Mouse (Mus musculus) heart, adult 11 months (tissue): ENCODE data around the gene Pttg1.

Experiments
- DNase-seq: peaks from one replicate; pipeline ENCODE4 v3.0.0; 2022

The Pttg1 gene

DNA sequence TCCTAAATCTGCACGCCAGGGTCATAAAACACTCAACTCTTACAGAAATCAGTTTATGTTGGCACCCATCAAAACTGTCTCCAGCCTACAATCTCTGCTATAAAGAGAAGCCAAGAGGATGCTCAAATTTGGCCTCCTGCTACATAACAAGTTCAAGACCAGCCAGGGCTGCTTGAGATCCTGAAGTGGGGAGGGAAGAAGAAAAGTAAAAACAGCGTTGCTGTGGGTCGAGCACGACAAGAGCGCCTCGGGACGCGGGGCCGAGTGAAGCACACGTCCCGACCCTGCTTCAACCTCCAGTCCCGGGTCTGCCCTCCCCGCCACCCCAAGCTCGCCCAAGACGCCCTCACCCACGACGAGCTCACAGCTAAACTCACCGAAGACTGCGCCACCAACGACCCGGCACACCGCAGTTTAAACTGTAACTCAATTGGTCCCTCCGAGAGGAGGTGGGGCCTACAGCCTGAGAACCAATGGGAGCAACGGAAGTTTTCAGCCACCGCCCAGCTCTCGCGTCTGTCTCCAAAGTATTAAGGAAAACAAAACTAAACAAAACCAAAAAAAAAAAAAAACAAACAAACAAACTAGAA is at the start of gene Pttg1:
Gene Pttg1 (minus strand): TSS at position 428 of the 590 bp plus-strand sequence.
- peak; percentile 99 for DNase-seq

DNA sequence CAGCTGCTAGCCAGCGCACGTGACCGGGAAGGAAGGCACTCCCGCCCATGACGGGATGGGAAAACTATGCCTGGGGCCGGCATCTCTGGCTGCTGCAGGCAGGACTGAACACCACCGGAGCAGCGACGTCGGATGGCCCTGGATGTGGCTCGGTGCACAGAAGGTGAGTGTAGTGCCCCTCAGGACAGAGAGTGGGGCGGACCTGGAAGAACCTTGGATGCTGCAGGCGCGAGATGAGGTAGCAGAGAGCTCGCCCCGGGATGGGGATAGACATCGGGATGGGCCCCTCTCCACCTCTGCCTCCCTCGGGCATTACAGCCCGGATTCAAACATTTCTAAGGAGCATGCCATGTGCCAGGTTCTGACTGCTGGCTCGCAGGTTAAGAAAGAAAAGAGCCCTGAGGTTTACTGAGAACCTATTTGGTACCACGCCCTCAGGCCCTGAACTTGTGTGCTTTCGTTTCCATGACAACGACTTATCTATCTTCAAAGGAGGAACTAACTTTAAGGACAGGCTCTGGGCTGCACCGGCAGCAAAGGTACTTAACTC is 48.2 kb upstream of the Pttg1 start, which contains the start of gene C1qtnf2:
Gene C1qtnf2 (plus strand): TSS at position 52 of the 550 bp plus-strand sequence.
- peak; percentile 97 for DNase-seq

GRCm38 (mm10) chr11:43473635-43474224 is 47.7 kb upstream of the Pttg1 start:
- DNase-seq: no peak

GRCm38 (mm10) chr11:43473115-43473514 is 47.1 kb upstream of the Pttg1 start:
- peak; percentile 90 for DNase-seq

DNA sequence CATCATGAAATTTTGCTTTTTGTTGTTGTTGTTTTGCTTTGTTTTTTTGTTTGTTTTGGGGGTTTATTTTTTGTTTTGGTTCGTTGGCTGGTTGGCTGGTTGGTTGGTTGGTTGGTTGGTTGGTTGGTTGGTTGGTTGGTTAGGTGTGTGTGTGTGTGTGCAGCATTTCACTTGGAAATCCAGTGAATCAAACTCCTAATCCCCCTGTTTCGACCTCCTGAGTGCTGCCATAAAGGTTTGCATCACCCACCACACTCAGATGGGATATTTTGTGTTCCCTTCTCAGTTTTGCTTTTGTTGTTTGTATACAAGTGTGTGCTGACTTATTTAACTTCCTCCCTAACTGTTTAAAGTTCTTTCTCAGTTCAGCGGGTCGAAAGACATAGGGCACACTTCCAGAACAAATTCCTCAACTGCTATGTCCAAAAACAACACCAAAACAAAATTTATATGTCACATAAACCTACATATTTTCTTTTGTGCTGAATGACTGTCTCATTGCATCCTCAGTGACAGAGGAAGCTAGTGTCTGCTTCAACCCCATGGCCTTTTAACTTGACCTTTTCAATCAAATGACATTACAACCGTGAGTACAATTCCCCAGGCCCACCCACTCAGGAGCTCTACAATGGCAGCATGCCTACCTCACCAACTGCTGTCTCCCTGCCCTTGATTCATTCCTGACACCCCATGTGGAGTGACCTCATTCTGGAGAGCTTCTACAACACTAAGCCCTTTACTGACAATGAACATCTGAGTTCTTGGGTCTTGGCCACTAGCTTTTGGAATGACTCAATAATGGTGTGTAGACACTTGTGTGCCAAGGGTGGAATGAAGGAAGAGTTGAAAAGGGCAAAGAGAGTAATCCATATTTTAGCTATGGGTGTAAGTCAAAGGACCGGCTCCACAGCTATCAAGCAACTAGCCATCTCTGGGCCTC is 45.1 kb upstream of the Pttg1 start:
- peak; percentile 91 for DNase-seq

DNA sequence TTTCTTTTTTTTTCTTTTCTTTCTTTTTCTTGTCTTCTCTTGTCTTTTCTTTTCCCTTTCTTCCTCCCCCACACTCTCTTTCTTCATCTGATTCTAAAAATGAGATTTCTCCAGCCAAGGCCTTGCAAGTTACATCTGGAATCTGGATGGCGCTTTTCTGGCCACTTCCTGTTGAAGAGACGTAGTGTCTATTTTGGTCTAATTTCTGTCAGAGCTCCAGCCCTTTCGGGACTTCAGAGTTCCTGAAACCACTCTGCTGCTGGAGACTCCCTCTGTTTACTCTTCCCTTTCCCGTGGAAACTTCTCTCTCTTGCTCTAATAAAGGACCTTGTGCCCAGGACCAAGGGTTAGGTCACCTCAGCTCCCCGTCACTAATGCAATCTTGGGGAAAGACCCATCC is 44.1 kb upstream of the Pttg1 start:
- DNase-seq: peak; percentile 95

DNA sequence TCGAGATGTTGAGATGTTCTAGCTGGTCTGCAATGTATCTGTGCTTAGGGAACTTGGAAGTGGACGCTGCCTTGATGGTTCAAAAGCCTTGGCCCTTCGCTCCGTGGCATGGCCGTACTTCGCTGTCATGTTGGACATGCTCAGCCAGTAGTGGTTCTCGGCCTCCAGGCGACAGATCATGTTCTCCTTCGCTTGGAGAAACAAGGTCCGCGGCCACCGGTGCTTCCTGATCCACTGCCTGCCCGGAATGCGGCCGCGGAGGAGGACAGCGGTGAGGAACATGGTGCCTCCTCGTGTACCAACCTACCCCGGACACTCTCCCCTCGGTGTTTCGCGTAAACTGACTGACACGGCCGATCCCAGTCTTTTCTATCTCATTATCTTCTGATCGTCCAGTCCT is 37.2 kb upstream of the Pttg1 start:
- peak; percentile 53 for DNase-seq

DNA sequence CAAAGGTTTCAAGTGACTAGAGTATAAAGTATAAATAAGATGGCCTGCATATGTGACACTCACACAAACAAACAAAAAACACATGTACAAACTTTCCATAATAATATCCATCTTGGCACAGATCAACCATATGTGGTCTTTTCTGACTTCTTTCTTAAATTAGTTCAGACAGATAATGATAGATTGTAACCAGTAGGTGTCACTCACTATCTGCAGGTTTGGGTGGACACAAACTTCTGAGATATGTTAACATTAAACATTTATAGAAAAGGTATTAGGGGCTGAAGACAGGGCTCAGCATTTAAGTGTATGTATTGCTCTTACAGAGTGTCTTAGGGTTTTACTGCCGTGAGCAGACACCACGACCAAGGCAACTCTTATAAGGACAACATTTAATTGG is 26.2 kb upstream of the Pttg1 start:
- DNase-seq: no peak

GRCm38 (mm10) chr11:43451322-43451721 is 25.3 kb upstream of the Pttg1 start:
- DNase-seq: peak; percentile 48

DNA sequence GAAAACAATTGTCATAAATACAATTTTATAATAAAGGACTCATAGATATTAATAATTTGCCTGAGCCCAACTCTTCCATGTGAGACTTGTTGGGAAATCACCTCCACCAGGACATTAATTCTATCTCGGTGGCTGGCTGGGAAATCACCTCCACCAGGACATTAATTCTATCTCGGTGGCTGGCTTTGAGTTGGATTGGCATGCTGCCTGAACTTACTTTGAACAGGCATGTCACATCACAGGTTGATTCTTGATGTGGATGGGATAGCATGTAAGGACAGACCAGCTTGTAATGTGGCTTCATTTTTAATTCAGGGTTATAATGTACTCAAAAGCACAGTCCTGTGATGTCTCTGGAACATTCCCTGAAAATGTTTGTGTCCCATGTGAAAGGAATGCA is 23.9 kb upstream of the Pttg1 start:
- peak; percentile 30 for DNase-seq

- peak; percentile 54 for DNase-seq
Measured at GRCm38 (mm10) chr11:43443183-43443582, 17.1 kb upstream of the Pttg1 start.

DNA sequence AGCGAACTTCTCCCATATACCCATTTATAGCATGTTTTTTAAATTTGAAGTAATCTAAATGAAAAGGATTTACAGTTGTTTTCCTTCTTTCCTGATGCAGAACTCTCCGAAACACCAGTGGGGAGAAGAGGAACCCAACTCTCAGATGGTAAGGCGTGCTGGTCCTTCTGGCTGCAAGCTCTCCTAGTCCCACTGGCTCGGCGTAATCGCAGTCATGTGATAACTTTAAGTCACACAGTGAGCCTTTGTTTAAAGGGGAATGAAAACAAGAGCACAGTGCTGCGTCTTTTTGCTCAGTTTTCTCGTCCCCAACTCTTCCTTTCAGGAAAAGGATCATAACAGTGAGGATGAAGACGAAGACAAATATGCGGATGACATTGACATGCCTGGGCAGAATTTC is 15.1 kb upstream of the Pttg1 start:
- peak; percentile 76 for DNase-seq

DNA sequence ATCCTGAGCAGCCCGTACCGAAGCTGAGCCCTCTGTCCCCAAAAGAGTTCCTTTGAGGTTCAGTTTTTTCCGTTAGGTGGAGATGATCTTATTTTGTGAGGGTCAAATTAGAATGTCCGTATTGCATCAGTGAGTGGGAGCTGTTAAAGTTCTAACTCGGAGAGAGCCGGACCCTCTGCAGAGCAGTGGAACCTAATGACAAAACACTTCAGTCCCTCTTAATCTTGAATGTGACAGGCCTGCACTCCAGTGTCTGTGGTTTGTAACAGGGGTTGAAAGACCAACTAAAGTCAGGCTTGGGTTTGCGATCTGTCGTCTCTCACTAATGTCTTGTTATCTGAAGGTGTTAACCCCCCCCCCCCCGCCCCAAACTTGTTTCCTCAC is 8.0 kb upstream of the Pttg1 start:
- DNase-seq: no peak

DNA sequence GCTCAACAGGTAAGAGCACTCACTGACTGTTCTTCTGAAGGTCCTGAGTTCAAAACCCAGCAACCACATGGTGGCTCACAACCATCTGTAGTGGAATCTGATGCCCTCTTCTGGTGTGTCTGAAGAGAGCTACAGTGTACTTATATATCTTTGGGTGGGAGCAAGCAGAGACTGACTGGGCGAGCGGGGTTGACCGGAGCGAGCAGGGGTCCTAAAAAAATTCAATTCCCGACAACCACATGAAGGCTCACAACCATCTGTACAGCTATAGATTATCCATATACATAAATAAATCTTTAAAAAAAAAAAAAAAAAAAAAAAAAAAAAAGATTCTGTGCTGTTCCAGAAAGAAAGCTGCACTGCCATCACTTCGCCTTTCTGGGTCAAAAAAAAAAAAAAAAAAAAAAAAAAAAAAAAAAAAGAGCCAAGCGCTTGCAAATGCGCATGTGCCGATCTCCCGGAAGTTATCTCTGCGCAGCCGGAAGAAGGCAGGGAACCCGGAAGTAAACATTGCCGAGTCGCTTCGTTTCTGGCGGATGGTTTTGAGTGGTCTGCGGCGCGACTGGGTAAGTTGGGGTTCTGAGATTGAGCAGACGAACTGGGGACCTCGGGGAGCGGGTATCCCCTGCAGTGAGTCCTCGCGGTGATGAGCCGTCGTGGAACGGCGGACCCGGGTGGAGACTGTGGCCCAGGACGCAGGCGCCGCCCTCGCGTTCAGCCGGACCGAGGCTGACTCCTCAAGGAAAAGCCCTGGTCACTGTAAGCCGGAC is 7.4 kb upstream of the Pttg1 start, which contains the start of gene Slu7:
Gene Slu7 (plus strand): TSS at position 491 of the 770 bp plus-strand sequence.
- DNase-seq: peak; percentile 97

GRCm38 (mm10) chr11:43426414-43426884 is 398 bp upstream of the Pttg1 start:
- peak; percentile 88 for DNase-seq

DNA sequence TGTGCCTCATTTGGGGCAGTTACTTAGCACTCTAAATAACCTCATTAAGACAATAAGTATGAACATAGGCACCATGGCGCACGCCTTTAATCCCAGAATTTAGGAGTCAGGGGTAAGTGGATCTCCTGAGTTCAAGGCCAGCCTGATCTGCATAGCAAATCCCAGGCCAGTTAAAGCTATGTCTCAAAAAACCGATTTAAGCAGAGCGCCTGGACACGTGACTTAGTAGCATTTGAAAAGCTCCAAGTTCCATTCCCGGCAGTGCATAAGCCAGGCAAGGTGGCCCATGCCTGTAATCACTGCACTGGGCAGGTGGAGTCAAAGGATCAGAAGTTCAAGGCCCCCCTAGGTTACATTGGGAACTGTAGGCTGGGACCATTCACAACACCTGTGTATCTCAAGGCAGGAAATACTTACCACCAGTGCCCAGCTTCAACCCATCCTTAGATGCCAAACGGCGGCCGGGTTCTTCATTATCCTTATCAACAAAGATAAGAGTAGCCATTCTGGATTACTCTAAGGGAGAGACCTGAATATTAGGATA is 813 bp downstream of the Pttg1 start:
- peak; percentile 55 for DNase-seq

GRCm38 (mm10) chr11:43424386-43424785 is 1.7 kb downstream of the Pttg1 start:
- DNase-seq: peak; percentile 46

GRCm38 (mm10) chr11:43417201-43417600 is 8.8 kb downstream of the Pttg1 start:
- DNase-seq: peak; percentile 78

DNA sequence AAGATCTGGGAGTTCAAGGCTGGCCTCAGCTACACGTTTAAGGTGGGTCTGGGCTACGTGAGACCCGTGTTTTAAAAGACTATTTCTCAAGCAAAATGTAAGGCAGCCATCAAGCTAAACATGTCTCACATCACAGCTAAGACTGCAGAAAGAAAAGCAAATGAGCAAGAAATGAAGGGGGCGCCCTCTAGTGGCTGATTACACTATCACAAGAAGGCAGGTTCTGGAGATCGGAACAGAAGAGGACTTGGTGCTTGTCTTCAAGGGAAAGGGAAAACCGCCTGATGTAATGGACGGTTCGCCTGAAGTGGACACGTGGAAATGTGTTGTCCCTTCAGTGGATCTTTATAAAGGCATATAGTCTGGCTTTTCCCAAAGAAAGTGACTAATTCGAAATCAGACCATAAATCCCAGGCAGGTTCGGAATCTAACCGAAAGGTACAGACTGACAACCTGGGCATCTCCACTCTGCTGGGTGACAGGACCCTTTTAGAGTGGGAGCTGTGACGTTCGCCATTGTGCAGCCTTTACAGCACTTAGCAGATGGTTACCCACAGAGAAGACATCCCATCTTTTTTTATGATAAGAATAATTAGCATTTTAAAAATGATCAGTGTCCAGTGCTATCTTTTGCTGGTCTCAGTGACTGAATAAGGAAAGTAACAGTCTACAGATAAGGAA is 13.1 kb downstream of the Pttg1 start:
- DNase-seq: peak; percentile 82

- DNase-seq: peak; percentile 95
Measured at GRCm38 (mm10) chr11:43411413-43411812, 14.6 kb downstream of the Pttg1 start.

GRCm38 (mm10) chr11:43410291-43410690 is 15.8 kb downstream of the Pttg1 start:
- DNase-seq: no peak
